Mouse (Mus musculus) brain, embryonic 14.5 days (tissue): ENCODE results near the gene Plekha6.
A peak's percentile ranks its signal among the peaks of the same experiment; 100 is the strongest.

ENCODE experiments used
- CTCF ChIP-seq: fragments of 200-500 bp; IDR thresholded peaks from 2 replicates; pipeline ENCODE4 v1.5.1; 2012; ENCODE audit warnings: inconsistent platforms, mild to moderate bottlenecking, moderate library complexity, borderline replicate concordance; ENCODE audit not compliant: insufficient read depth, insufficient read length; ENCODE audit errors: extremely low read depth
- POLR2A ChIP-seq: fragments of 200-500 bp; IDR thresholded peaks from 2 replicates; pipeline ENCODE4 v1.6.1; 2012; ENCODE audit warnings: mild to moderate bottlenecking, inconsistent platforms, borderline replicate concordance; ENCODE audit not compliant: poor library complexity, insufficient read depth, insufficient read length, severe bottlenecking; ENCODE audit errors: extremely low read depth

DNA sequence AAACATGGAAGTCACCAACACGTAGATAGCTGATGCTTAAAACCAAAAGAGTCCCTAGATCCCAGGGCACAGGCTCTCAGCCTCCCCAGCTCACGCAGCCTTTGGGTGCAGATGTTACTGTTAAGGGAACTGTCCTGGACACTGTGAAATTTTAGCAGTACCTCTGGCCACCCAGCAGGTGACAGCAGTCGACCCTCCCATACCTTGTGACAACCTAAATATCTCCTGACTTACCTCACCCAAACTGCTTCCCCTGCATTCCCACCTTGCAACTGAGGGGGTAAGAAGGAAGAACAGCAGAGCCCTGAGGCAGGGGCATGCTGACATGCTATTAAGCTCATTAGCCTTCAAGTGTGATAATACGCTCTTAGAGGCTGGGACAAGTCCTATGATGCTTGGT is 147.2 kb downstream of the Plekha6 start:
- peak; percentile 45; the same call in 1 of the 2 replicates for TF ChIP-seq CTCF
- no peak for TF ChIP-seq POLR2A
